Mouse (Mus musculus): ENCODE results near the gene Dgcr6. TPM values are rescaled to one million over a fixed set of nuclear protein-coding genes. Genes with fewer than 3 reads are reported as not detected.
A peak's percentile ranks its signal among the peaks of the same experiment; 100 is the strongest.

The Dgcr6 gene
- total RNA-seq, 2 experiments from 2014 or later = 22.3 to 24.1 TPM

- ATAC-seq (replicated peaks; ENCODE audit: poor library complexity, severe bottlenecking) = no peak
These were observed 58.4 kb downstream of the Dgcr6 start for GRCm38 (mm10) chr16:18111042-18111441.

DNA sequence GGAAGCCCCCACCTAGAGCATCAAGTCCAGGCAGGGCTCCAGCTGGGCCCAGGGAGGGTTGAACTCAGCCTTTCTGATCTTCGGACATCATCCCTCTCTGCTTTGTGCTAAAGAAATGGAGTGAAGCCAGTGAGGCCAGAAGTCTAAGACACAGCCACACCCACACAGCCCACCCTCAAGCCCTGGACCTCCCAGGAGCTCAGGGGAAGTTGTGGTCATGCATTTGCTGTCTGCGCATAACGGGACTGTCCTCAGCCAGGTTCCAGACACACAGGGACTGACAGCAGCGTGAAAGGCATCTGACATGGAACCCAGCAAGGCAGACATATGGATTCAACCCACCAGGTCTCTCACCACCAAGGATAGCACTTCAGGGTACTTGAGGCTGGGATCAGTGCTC, 63.8 kb downstream of the Dgcr6 start:
- peak; percentile 64 for ATAC-seq (replicated peaks; ENCODE audit: poor library complexity, severe bottlenecking)

GRCm38 (mm10) chr16:18118285-18118684, 65.6 kb downstream of the Dgcr6 start:
- peak; percentile 50; the same call in 1 of the 2 replicates for ATAC-seq (replicated peaks; ENCODE audit: poor library complexity, severe bottlenecking)

- ATAC-seq (replicated peaks; ENCODE audit: poor library complexity, severe bottlenecking) = peak; percentile 49
These were observed 66.5 kb downstream of the Dgcr6 start for GRCm38 (mm10) chr16:18119031-18119730.

Other genes starting within 250 kb of the Dgcr6 start
- gene B830017H08Rik, start 219.7 kb upstream of the Dgcr6 start, total RNA-seq (2014; fragmentation: Nextera tagmentation) = not detected in 2 replicates
- not detected in 2 replicates for gene B830017H08Rik, start 219.7 kb upstream of the Dgcr6 start, total RNA-seq (2017)
- gene Car15, start 214.5 kb upstream of the Dgcr6 start, total RNA-seq (2014; fragmentation: Nextera tagmentation) = 3.0 and 5.2 TPM in 2 replicates
- not detected in 2 replicates for gene Car15, start 214.5 kb upstream of the Dgcr6 start, total RNA-seq (2017)
- gene Gm20518, start 161.2 kb upstream of the Dgcr6 start, total RNA-seq (2014; fragmentation: Nextera tagmentation) = 0.06 and 0.69 TPM in 2 replicates
- 0.69 TPM in 1 of 2 replicates, not detected in the other for gene Gm20518, start 161.2 kb upstream of the Dgcr6 start, total RNA-seq (2017)
- not detected in 2 replicates for gene Tssk1, start 158.6 kb upstream of the Dgcr6 start, total RNA-seq (2014; fragmentation: Nextera tagmentation)
- 0.04 TPM in 1 of 2 replicates, not detected in the other for gene Tssk1, start 158.6 kb upstream of the Dgcr6 start, total RNA-seq (2017)
- gene Dgcr2, start 154.3 kb upstream of the Dgcr6 start, total RNA-seq (2014; fragmentation: Nextera tagmentation) = 26.6 and 33.0 TPM in 2 replicates
- 43.1 and 49.6 TPM in 2 replicates for gene Dgcr2, start 154.3 kb upstream of the Dgcr6 start, total RNA-seq (2017)
- gene Tssk2, start 154.2 kb upstream of the Dgcr6 start, total RNA-seq (2014; fragmentation: Nextera tagmentation) = not detected in 2 replicates
- not detected in 2 replicates for gene Tssk2, start 154.2 kb upstream of the Dgcr6 start, total RNA-seq (2017)
- 15.3 and 15.7 TPM in 2 replicates for gene Ess2, start 141.5 kb upstream of the Dgcr6 start, total RNA-seq (2014; fragmentation: Nextera tagmentation)
- 19.6 and 19.7 TPM in 2 replicates for gene Ess2, start 141.5 kb upstream of the Dgcr6 start, total RNA-seq (2017)
- gene Gsc2, start 137.8 kb upstream of the Dgcr6 start, total RNA-seq (2014; fragmentation: Nextera tagmentation) = not detected in 2 replicates
- not detected in 2 replicates for gene Gsc2, start 137.8 kb upstream of the Dgcr6 start, total RNA-seq (2017)
- gene Slc25a1, start 124.6 kb upstream of the Dgcr6 start, total RNA-seq (2014; fragmentation: Nextera tagmentation) = 32.0 and 36.3 TPM in 2 replicates
- 40.6 and 47.9 TPM in 2 replicates for gene Slc25a1, start 124.6 kb upstream of the Dgcr6 start, total RNA-seq (2017)
- not detected in 2 replicates for gene Vpreb2, start 72.4 kb upstream of the Dgcr6 start, total RNA-seq (2014; fragmentation: Nextera tagmentation)
- not detected in 2 replicates for gene Vpreb2, start 72.4 kb upstream of the Dgcr6 start, total RNA-seq (2017)
- gene Prodh, start 37.3 kb downstream of the Dgcr6 start, total RNA-seq (2014; fragmentation: Nextera tagmentation) = 30.0 and 39.3 TPM in 2 replicates
- gene Prodh, start 37.3 kb downstream of the Dgcr6 start, total RNA-seq (2017) = 57.8 and 64.9 TPM in 2 replicates
- gene Rtn4r, start 74.8 kb downstream of the Dgcr6 start, total RNA-seq (2014; fragmentation: Nextera tagmentation) = 4.5 and 14.7 TPM in 2 replicates
- 2.7 and 2.9 TPM in 2 replicates for gene Rtn4r, start 74.8 kb downstream of the Dgcr6 start, total RNA-seq (2017)
- not detected in 2 replicates for gene Ccdc188, start 165.0 kb downstream of the Dgcr6 start, total RNA-seq (2014; fragmentation: Nextera tagmentation)
- gene Ccdc188, start 165.0 kb downstream of the Dgcr6 start, total RNA-seq (2017) = not detected in 2 replicates
- 9.7 and 11.4 TPM in 2 replicates for gene Zdhhc8, start 182.3 kb downstream of the Dgcr6 start, total RNA-seq (2014; fragmentation: Nextera tagmentation)
- 2.3 and 3.6 TPM in 2 replicates for gene Zdhhc8, start 182.3 kb downstream of the Dgcr6 start, total RNA-seq (2017)
- 153 and 177 TPM in 2 replicates for gene Trmt2a, start 195.8 kb downstream of the Dgcr6 start, total RNA-seq (2014; fragmentation: Nextera tagmentation)
- 99.7 and 109 TPM in 2 replicates for gene Trmt2a, start 195.8 kb downstream of the Dgcr6 start, total RNA-seq (2017)
- gene Ranbp1, start 195.9 kb downstream of the Dgcr6 start, total RNA-seq (2014; fragmentation: Nextera tagmentation) = 485 and 506 TPM in 2 replicates
- gene Ranbp1, start 195.9 kb downstream of the Dgcr6 start, total RNA-seq (2017) = 446 and 556 TPM in 2 replicates
- 2.1 TPM in 1 of 2 replicates, not detected in the other for gene Gm49776, start 205.5 kb downstream of the Dgcr6 start, total RNA-seq (2014; fragmentation: Nextera tagmentation)
- not detected in 2 replicates for gene Gm49776, start 205.5 kb downstream of the Dgcr6 start, total RNA-seq (2017)
- 48.5 and 52.2 TPM in 2 replicates for gene Dgcr8, start 236.4 kb downstream of the Dgcr6 start, total RNA-seq (2014; fragmentation: Nextera tagmentation)
- gene Dgcr8, start 236.4 kb downstream of the Dgcr6 start, total RNA-seq (2017) = 46.3 and 54.4 TPM in 2 replicates

Data from granulocyte monocyte progenitor cell, adult 5-6 weeks (primary cell).